Mouse (Mus musculus) hindbrain, embryonic 16.5 days (tissue): Measurements from ENCODE around the gene Itga10. TPM values are rescaled to one million over a fixed set of nuclear protein-coding genes. Genes with fewer than 3 reads are reported as not detected.
"Not testable (repeated sequence)": the region's sequence is repeated elsewhere in the genome, so short reads cannot be mapped to it uniquely, and the experiment has no call there.

Experiments
- ATAC-seq: fragments of 200-750 bp; cut with Nextera tagmentation; 2 replicates; pipeline ENCODE4 v1.8.0; 2017; ENCODE audit warnings: moderate TSS enrichment, moderate library complexity
- H3K27ac ChIP-seq: fragments of 300-500 bp; sonication (generic); 2 replicates; pipeline ENCODE4 v1.5.1; 2014; ENCODE audit warnings: low read depth, mild to moderate bottlenecking, control low read depth, low read length, moderate library complexity
- H3K27me3 ChIP-seq: fragments of 300-500 bp; sonication (generic); replicated peaks from 2 replicates; pipeline ENCODE4 v1.6.1; 2014; ENCODE audit warnings: low read length; ENCODE audit not compliant: control insufficient read depth, insufficient read depth
- H3K36me3 ChIP-seq: fragments of 300-500 bp; sonication (generic); 2 replicates; pipeline ENCODE4 v1.6.1; 2014; ENCODE audit warnings: mild to moderate bottlenecking, low read length, moderate library complexity, mixed read lengths; ENCODE audit not compliant: control insufficient read depth, insufficient read depth
- H3K4me1 ChIP-seq: fragments of 300-500 bp; sonication (generic); 2 replicates; pipeline ENCODE4 v1.6.1; 2014; ENCODE audit warnings: low read depth, low read length; ENCODE audit not compliant: control insufficient read depth, insufficient read depth
- H3K4me2 ChIP-seq: fragments of 300-500 bp; sonication (generic); 2 replicates; pipeline ENCODE4 v1.6.1; 2014; ENCODE audit warnings: mild to moderate bottlenecking, low read length, control low read depth, moderate library complexity
- H3K4me3 ChIP-seq: fragments of 300-500 bp; sonication (generic); 2 replicates; pipeline ENCODE4 v1.5.1; 2014; ENCODE audit warnings: mild to moderate bottlenecking, low read length, control low read depth, moderate library complexity
- H3K9ac ChIP-seq: fragments of 300-500 bp; sonication (generic); 2 replicates; pipeline ENCODE4 v1.6.1; 2014; ENCODE audit warnings: low read depth, mild to moderate bottlenecking, control low read depth, low read length, moderate library complexity
- H3K9me3 ChIP-seq: fragments of 300-500 bp; sonication (generic); 2 replicates; pipeline ENCODE4 v1.6.1; 2014; ENCODE audit warnings: mild to moderate bottlenecking, low read length, moderate library complexity; ENCODE audit not compliant: control insufficient read depth
- WGBS: fragments of 180-500 bp; shearing (Covaris S2); extraction: QIAGEN DNeasy Blood & Tissue Kit; methylation state at CpG from one replicate; pipeline ENCODE4 v1.1.7; 2014; 5-methylcytosine and 5-hydroxymethylcytosine counted together
- polyA plus RNA-seq: library from polyadenylated mRNA; unstranded; fragments of >200 nt; fragmentation: Nextera tagmentation; extraction: Ambion mirVana; gene quantifications from 2 replicates; pipeline ENCODE4 v1.2.1, GENCODE M21; 2015

Itga10 gene
- polyA plus RNA-seq, 1 experiment from 2014 or later, result 0.85 TPM

DNA sequence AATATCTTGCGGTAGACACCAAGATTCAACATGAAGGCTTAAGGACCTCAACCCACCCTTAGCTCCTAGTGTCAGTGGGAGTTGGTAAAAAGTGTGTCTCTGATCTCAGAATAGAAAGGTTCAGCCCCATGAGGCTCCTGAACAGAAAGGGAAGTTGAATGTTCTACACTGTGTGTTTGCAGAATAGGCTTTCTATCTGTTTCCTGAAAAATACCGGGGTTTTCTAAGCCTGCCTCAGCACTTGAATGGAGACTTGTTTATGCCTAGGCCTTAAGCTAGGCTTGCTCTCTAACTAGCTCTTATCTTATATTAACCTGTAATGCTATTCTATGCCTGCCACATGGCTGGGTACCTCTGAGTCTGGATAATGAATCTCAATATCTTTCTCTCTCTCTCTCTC, 15.5 kb downstream of the Itga10 start:
- no peak for ATAC-seq
- no peaks in the 10 kb centered on the region for H3K36me3 ChIP-seq

DNA sequence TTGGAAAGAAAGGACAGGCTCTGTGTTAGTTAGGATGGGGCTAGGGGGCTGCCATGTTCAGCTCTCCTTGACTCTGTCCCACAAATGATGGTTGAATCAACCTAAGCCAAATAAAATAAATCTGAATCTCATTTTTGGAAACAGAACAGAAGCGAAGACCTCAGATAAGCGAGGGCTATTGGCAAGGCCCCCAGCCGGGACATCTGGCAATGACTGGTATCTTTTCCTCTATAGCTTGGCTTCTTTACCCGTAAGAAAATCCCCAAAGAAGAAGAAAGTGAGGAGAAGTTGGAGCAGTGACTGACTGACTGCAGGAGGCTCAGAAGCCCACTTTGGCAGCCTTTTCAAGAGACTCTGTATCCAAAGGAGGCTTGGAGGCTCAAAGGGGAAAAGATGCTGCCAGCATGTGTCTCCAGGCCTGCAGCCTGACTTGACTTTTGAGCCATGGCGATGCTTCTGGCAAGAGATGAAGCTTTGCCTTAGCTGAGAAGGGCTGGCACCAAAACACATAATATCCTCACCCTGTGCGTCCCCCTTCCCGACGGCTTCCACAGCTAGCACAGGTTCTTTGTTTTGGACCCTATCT, 17.4 kb downstream of the Itga10 start:
- 45% methylated on average over 8 of the region's 8 CpGs for WGBS
- ATAC-seq, result peak; percentile 41
- peaks cover 14% of the 10 kb centered on the region; the same call in 1 of the 2 replicates for H3K4me1 ChIP-seq
- no peaks in the 10 kb centered on the region for H3K36me3 ChIP-seq
- peak overlapping the region; percentile 54 for H3K9ac ChIP-seq
- no peaks in the 10 kb centered on the region for H3K27me3 ChIP-seq
- H3K4me2 ChIP-seq, result peak overlapping the region; percentile 76
- no peaks in the 10 kb centered on the region for H3K9me3 ChIP-seq
- H3K27ac ChIP-seq, result peak overlapping the region; percentile 62; the same call in 1 of the 2 replicates
- H3K4me3 ChIP-seq, result peak overlapping the region; percentile 35

More for the DNA sequence above, 15.5 kb downstream of the Itga10 start:
- no peak overlapping the region for H3K27ac ChIP-seq
- H3K4me2 ChIP-seq, result no peak overlapping the region
- H3K4me1 ChIP-seq, result peaks cover 14% of the 10 kb centered on the region; the same call in 1 of the 2 replicates
- no peaks in the 10 kb centered on the region for H3K9me3 ChIP-seq
- no peak overlapping the region for H3K4me3 ChIP-seq
- 89% methylated on average over 2 of the region's 2 CpGs for WGBS
- no peak overlapping the region for H3K9ac ChIP-seq
- no peaks in the 10 kb centered on the region for H3K27me3 ChIP-seq

DNA sequence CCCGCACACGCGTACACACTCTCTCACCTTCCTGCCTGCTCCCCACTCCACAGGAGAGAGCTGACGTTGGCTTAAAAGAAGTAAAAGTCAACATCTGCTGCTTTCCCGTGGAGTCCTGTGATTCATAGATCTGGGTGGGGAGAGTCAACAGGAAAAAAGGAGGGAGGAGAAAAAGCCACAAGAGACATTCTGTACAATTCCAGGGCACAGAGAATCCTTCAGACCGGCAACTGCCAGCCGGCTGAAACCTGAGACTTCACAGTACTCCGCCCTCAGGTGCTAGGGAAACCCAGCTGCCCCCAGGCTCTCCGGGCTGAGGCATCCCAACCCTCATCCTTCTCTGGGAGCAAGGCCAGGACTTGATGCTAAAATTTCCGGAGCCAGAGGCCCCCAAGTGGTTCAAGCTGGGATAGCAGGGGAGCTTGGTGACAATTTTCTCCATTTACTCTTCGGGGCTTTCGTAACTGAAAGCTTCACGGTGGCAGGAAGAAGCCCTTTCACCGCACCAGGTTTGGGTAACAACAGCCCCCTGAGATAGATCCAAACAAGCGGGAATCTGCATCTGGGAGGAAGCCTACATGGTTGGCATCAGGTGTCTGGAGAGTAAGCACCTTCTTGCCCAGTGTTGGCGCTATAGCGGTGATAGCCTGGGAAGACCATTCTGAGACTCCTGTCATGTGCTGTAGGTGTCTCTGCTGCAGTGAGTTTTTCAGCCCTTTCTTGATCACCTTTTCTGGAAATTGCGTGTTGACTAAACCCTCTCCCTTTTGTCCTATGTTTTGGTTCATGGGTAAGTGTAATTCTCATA, 18.3 kb downstream of the Itga10 start:
- Histone ChIP-seq H3K9me3 (no peaks in the 10 kb centered on the region), H3K27ac (peak overlapping the region; percentile 62; the same call in 1 of the 2 replicates), H3K9ac (peak overlapping the region; percentile 54), H3K4me2 (peak overlapping the region; percentile 76), H3K27me3 (no peaks in the 10 kb centered on the region), H3K4me1 (peaks cover 14% of the 10 kb centered on the region; the same call in 1 of the 2 replicates), H3K36me3 (no peaks in the 10 kb centered on the region), H3K4me3 (peak overlapping the region; percentile 35)
- ATAC-seq, result peak; percentile 89
- 6% methylated on average over 17 of the region's 18 CpGs for WGBS

DNA sequence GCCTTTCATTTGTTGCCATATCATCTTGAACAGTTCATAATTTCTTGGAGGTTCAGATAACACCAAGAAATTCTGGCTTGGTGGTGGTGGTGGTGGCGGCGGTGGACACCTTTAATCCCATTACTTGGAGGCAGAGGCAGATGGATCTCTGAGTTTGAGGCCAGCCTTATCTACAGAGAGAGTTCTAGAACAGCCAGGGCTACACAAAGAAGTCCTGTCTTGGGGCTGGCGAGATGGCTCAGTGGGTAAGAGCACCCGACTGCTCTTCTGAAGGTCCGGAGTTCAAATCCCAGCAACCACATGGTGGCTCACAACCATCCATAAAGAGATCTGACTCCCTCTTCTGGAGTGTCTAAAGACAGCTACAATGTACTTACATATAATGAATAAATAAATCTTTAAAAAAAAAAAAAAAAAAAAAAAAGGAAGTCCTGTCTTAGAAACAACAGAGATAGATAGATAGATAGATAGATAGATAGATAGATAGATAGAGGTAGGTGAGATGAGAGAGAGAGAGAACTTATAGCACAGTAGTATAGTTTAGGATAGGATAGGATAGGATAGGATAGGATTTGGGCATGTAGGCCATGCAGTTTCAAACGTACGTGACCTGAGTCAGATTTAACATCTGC, 20.5 kb downstream of the Itga10 start:
- ATAC-seq, H3K4me2 ChIP-seq, H3K27me3 ChIP-seq, H3K9me3 ChIP-seq, H3K9ac ChIP-seq, H3K36me3 ChIP-seq, H3K27ac ChIP-seq, H3K4me3 ChIP-seq: not testable (repeated sequence)
- WGBS, result 95% methylated on average over 7 of the region's 7 CpGs
- peaks cover 17% of the 10 kb centered on the region; the same call in 1 of the 2 replicates for H3K4me1 ChIP-seq

DNA sequence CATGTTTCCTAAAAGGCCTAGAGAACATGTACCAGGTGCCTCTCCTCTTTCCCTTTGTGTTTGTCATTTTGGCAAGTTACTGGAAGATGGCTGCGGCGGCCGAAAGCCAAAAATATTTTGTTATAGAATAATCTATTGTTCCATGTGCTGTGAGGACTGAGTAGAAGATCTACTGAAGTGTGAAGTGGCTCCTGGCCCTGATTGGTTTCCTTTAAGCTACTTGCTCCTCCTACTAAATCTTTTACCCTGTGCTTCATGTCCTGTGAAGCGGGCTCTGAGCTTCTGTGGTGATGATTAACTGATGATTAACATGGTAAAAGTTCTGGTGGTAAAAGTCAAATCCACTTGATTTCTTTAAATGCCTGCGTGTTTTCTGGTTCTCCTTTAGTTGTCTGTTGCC, 21.5 kb downstream of the Itga10 start:
- ATAC-seq, result no peak
- H3K27me3 ChIP-seq, result peaks cover 4% of the 10 kb centered on the region
- WGBS, result 98% methylated on average over 5 of the region's 5 CpGs

DNA sequence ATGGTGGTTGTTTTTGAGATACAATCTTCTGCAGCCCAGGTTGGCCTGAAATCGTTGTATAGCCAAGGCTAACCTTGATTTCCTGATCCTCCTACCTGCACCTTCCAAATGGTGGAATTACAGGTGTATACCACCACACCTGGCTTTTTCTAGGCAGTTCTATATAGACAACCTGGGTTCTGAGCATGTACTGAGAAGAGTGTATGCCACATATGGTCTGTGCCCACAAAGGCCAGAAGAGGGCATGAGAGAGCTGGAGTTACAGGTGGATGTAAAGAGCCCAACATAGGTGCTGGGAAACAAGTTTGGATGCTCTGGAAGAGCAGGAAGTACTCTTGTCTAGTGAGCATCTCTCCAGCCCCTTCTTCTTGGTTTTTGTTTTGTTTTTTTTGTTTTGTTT, 21.9 kb downstream of the Itga10 start:
- H3K27ac ChIP-seq, result no peak overlapping the region
- no peaks in the 10 kb centered on the region for H3K9me3 ChIP-seq
- peaks cover 4% of the 10 kb centered on the region for H3K27me3 ChIP-seq
- no peak overlapping the region for H3K4me3 ChIP-seq
- no peak overlapping the region for H3K9ac ChIP-seq
- peaks cover 17% of the 10 kb centered on the region; the same call in 1 of the 2 replicates for H3K4me1 ChIP-seq
- 21% methylated on average over 1 of the region's 1 CpGs for WGBS
- no peak for ATAC-seq
- H3K36me3 ChIP-seq, result no peaks in the 10 kb centered on the region
- H3K4me2 ChIP-seq, result no peak overlapping the region

More for the DNA sequence above, 21.5 kb downstream of the Itga10 start:
- Histone ChIP-seq H3K4me2 (no peak overlapping the region), H3K4me3 (no peak overlapping the region), H3K27ac (no peak overlapping the region), H3K9me3 (no peaks in the 10 kb centered on the region), H3K36me3 (no peaks in the 10 kb centered on the region), H3K4me1 (peaks cover 17% of the 10 kb centered on the region; the same call in 1 of the 2 replicates), H3K9ac (no peak overlapping the region)

DNA sequence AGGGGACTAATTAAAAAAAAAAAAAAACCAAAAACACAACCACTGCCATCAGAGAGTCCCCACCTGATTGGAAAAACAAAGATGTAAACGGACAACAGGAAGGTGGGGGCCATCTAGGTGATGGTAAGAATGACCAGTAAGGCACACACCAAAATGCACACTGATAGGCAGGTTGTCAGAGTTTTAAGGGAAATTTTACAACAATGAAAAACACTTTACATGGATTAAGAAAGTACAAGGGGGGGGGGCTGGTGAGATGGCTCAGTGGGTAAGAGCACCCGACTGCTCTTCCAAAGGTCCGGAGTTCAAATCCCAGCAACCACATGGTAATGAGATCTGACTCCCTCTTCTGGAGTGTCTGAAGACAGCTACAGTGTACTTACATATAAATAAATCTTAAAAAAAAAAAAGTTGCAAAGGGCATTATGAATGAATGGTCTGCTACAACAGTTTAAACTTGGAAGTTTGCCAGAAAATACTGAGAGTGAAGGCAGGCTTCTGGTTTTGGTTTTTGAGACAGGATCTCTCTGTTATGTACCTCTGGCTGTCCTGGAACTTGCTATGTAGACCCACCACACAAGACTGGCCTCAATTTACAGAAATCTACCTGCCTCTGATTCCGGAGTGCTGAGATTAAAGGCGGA, 23.2 kb downstream of the Itga10 start:
- ATAC-seq, result no peak
- H3K4me2 ChIP-seq, result no peak overlapping the region
- H3K27me3 ChIP-seq, result peaks cover 4% of the 10 kb centered on the region
- H3K9me3 ChIP-seq, result no peaks in the 10 kb centered on the region
- 93% methylated on average over 5 of the region's 5 CpGs for WGBS
- no peak overlapping the region for H3K9ac ChIP-seq
- H3K4me3 ChIP-seq, result no peak overlapping the region
- no peaks in the 10 kb centered on the region for H3K36me3 ChIP-seq
- H3K4me1 ChIP-seq, result peaks cover 10% of the 10 kb centered on the region; the same call in 1 of the 2 replicates
- H3K27ac ChIP-seq, result no peak overlapping the region

DNA sequence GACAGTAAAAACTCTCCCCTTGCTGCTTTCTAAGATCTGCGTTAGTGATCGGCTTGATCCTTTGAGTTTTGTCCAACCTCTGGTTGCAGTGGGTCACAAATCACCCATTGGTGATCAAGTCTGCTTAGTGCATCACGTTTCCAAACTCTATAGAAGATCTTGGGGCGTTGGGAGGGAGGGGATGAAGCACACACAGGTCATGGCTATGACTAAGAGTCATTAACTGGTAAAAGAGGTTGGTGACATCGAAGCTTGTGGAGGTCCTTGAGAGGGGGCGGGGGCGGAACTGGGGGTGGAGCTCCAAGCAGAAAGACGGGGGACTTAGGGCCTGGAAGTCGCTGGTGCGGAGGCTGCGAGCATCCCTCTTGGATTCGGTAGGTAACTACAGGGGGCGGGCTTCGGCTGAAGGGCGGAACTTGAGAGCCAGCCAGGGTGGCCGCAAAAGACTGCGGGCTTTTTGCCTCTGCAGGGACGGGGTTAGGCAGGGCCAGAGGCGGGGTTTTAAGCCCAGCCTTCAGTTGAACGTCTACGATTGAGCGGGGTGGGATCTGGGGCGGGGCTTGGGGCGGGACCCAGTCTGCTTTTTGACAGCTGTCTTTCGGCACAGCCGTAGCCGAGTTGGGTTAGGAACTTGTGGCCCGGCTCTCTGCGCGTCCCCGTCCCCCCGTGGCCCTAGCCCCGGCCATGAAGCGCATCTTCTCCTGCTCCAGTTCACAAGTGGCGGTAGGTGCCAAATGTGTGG, 24.5 kb downstream of the Itga10 start, which contains the start of gene Ankrd35:
TSS of gene Ankrd35 (plus strand) at position 405 of the 742 bp plus-strand sequence.
- H3K36me3 ChIP-seq, result no peaks in the 10 kb centered on the region

More for the DNA sequence above, 24.5 kb downstream of the Itga10 start, which contains the start of gene Ankrd35:
- peak; percentile 97 for ATAC-seq
- H3K9ac ChIP-seq, result peak within 1 kb of the TSS; percentile 61
- no peaks in the 10 kb centered on the region for H3K9me3 ChIP-seq
- peak within 1 kb of the TSS; percentile 92 for H3K4me2 ChIP-seq
- peaks cover 4% of the 10 kb centered on the region for H3K27me3 ChIP-seq
- peaks cover 3% of the 10 kb centered on the region; the same call in 1 of the 2 replicates for H3K4me1 ChIP-seq
- H3K4me3 ChIP-seq, result peak within 1 kb of the TSS; percentile 54
- no peak within 1 kb of the TSS for H3K27ac ChIP-seq
- 4% methylated on average over 34 of the region's 35 CpGs for WGBS
